Mouse (Mus musculus): ENCODE measurements around the gene Adad2. TPM values are rescaled to one million over a fixed set of nuclear protein-coding genes. Genes with fewer than 3 reads are reported as not detected.

Gene Adad2
- polyA plus RNA-seq, 1 experiment, result 54.3 TPM

GRCm38 (mm10) chr8:119590348-119590747 is 22.2 kb upstream of the Adad2 start:
- peaks cover 4% of the 10 kb centered on the region for H3K36me3 ChIP-seq (ENCODE audit: control insufficient read depth, insufficient read depth, low read length)
- no peaks in the 10 kb centered on the region for H3K4me1 ChIP-seq (ENCODE audit: control insufficient read depth, insufficient read depth, low read length)
- no peaks in the 10 kb centered on the region for H3K27me3 ChIP-seq (ENCODE audit: control insufficient read depth, insufficient read depth, low read length)
- H3K4me3 ChIP-seq (ENCODE audit: control insufficient read depth, low read depth, low read length), result no peak overlapping the region
- no peak for TF ChIP-seq POLR2A (IDR thresholded peaks at IDR 0.05; ENCODE audit: control insufficient read depth, low read depth, low read length)
- no peak for TF ChIP-seq CTCF (IDR thresholded peaks at IDR 0.05; ENCODE audit: control insufficient read depth, insufficient read depth, insufficient replicate concordance, low read depth, low read length)
- H3K27ac ChIP-seq (ENCODE audit: control insufficient read depth, insufficient read depth, low read depth, low read length), result no peak overlapping the region

GRCm38 (mm10) chr8:119591456-119591855 is 21.1 kb upstream of the Adad2 start:
- H3K4me3 ChIP-seq (ENCODE audit: control insufficient read depth, low read depth, low read length), result no peak overlapping the region
- TF ChIP-seq POLR2A (IDR thresholded peaks at IDR 0.05; ENCODE audit: control insufficient read depth, low read depth, low read length) (no peak), CTCF (IDR thresholded peaks at IDR 0.05; ENCODE audit: control insufficient read depth, insufficient read depth, insufficient replicate concordance, low read depth, low read length) (no peak)
- H3K4me1 ChIP-seq (ENCODE audit: control insufficient read depth, insufficient read depth, low read length), result no peaks in the 10 kb centered on the region
- H3K36me3 ChIP-seq (ENCODE audit: control insufficient read depth, insufficient read depth, low read length), result peaks cover 4% of the 10 kb centered on the region
- no peak overlapping the region for H3K27ac ChIP-seq (ENCODE audit: control insufficient read depth, insufficient read depth, low read depth, low read length)
- no peaks in the 10 kb centered on the region for H3K27me3 ChIP-seq (ENCODE audit: control insufficient read depth, insufficient read depth, low read length)

GRCm38 (mm10) chr8:119603771-119604170 is 8.8 kb upstream of the Adad2 start:
- Histone ChIP-seq H3K4me1 (ENCODE audit: control insufficient read depth, insufficient read depth, low read length) (peaks cover 11% of the 10 kb centered on the region), H3K27me3 (ENCODE audit: control insufficient read depth, insufficient read depth, low read length) (no peaks in the 10 kb centered on the region), H3K27ac (ENCODE audit: control insufficient read depth, insufficient read depth, low read depth, low read length) (peak overlapping the region; percentile 10; the same call in 1 of the 2 replicates), H3K4me3 (ENCODE audit: control insufficient read depth, low read depth, low read length) (no peak overlapping the region), H3K36me3 (ENCODE audit: control insufficient read depth, insufficient read depth, low read length) (no peaks in the 10 kb centered on the region)
- TF ChIP-seq POLR2A (IDR thresholded peaks at IDR 0.05; ENCODE audit: control insufficient read depth, low read depth, low read length) (no peak), CTCF (IDR thresholded peaks at IDR 0.05; ENCODE audit: control insufficient read depth, insufficient read depth, insufficient replicate concordance, low read depth, low read length) (no peak)

- Histone ChIP-seq H3K27me3 (ENCODE audit: control insufficient read depth, insufficient read depth, low read length) (no peaks in the 10 kb centered on the region), H3K27ac (ENCODE audit: control insufficient read depth, insufficient read depth, low read depth, low read length) (peak overlapping the region; percentile 87), H3K4me3 (ENCODE audit: control insufficient read depth, low read depth, low read length) (peak overlapping the region; percentile 96), H3K4me1 (ENCODE audit: control insufficient read depth, insufficient read depth, low read length) (peaks cover 11% of the 10 kb centered on the region), H3K36me3 (ENCODE audit: control insufficient read depth, insufficient read depth, low read length) (no peaks in the 10 kb centered on the region)
- TF ChIP-seq POLR2A (IDR thresholded peaks at IDR 0.05; ENCODE audit: control insufficient read depth, low read depth, low read length) (no peak; the same call in 1 of the 2 replicates), CTCF (IDR thresholded peaks at IDR 0.05; ENCODE audit: control insufficient read depth, insufficient read depth, insufficient replicate concordance, low read depth, low read length) (no peak)
Observed at GRCm38 (mm10) chr8:119604398-119604803, 8.1 kb upstream of the Adad2 start.

- Histone ChIP-seq H3K27ac (ENCODE audit: control insufficient read depth, insufficient read depth, low read depth, low read length) (peak within 1 kb of the TSS; percentile 87), H3K4me3 (ENCODE audit: control insufficient read depth, low read depth, low read length) (peak within 1 kb of the TSS; percentile 96), H3K36me3 (ENCODE audit: control insufficient read depth, insufficient read depth, low read length) (no peaks in the 10 kb centered on the region), H3K27me3 (ENCODE audit: control insufficient read depth, insufficient read depth, low read length) (no peaks in the 10 kb centered on the region), H3K4me1 (ENCODE audit: control insufficient read depth, insufficient read depth, low read length) (peaks cover 11% of the 10 kb centered on the region)
- TF ChIP-seq POLR2A (IDR thresholded peaks at IDR 0.05; ENCODE audit: control insufficient read depth, low read depth, low read length), result peak; percentile 58; the same call in 1 of the 2 replicates
- TF ChIP-seq CTCF (IDR thresholded peaks at IDR 0.05; ENCODE audit: control insufficient read depth, insufficient read depth, insufficient replicate concordance, low read depth, low read length), result peak; percentile 77; the same call in 1 of the 2 replicates
Observed at GRCm38 (mm10) chr8:119604996-119605395, 7.6 kb upstream of the Adad2 start, which contains the start of gene Taf1c. Taf1c (minus strand) TSS chr8:119605222.

GRCm38 (mm10) chr8:119606224-119606623 is 6.3 kb upstream of the Adad2 start:
- Histone ChIP-seq H3K4me3 (ENCODE audit: control insufficient read depth, low read depth, low read length) (no peak overlapping the region), H3K36me3 (ENCODE audit: control insufficient read depth, insufficient read depth, low read length) (no peaks in the 10 kb centered on the region), H3K27me3 (ENCODE audit: control insufficient read depth, insufficient read depth, low read length) (no peaks in the 10 kb centered on the region), H3K4me1 (ENCODE audit: control insufficient read depth, insufficient read depth, low read length) (peaks cover 11% of the 10 kb centered on the region), H3K27ac (ENCODE audit: control insufficient read depth, insufficient read depth, low read depth, low read length) (no peak overlapping the region)
- TF ChIP-seq POLR2A (IDR thresholded peaks at IDR 0.05; ENCODE audit: control insufficient read depth, low read depth, low read length) (no peak), CTCF (IDR thresholded peaks at IDR 0.05; ENCODE audit: control insufficient read depth, insufficient read depth, insufficient replicate concordance, low read depth, low read length) (no peak)

- no peak for TF ChIP-seq POLR2A (IDR thresholded peaks at IDR 0.05; ENCODE audit: control insufficient read depth, low read depth, low read length)
- TF ChIP-seq CTCF (IDR thresholded peaks at IDR 0.05; ENCODE audit: control insufficient read depth, insufficient read depth, insufficient replicate concordance, low read depth, low read length), result no peak
- Histone ChIP-seq H3K36me3 (ENCODE audit: control insufficient read depth, insufficient read depth, low read length) (no peaks in the 10 kb centered on the region), H3K27ac (ENCODE audit: control insufficient read depth, insufficient read depth, low read depth, low read length) (no peak overlapping the region), H3K27me3 (ENCODE audit: control insufficient read depth, insufficient read depth, low read length) (no peaks in the 10 kb centered on the region), H3K4me1 (ENCODE audit: control insufficient read depth, insufficient read depth, low read length) (peaks cover 7% of the 10 kb centered on the region), H3K4me3 (ENCODE audit: control insufficient read depth, low read depth, low read length) (no peak overlapping the region)
Observed at GRCm38 (mm10) chr8:119615096-119615495, 2.5 kb downstream of the Adad2 start.
